Mouse (Mus musculus): Measurements from ENCODE around the gene Gcdh.

DNA sequence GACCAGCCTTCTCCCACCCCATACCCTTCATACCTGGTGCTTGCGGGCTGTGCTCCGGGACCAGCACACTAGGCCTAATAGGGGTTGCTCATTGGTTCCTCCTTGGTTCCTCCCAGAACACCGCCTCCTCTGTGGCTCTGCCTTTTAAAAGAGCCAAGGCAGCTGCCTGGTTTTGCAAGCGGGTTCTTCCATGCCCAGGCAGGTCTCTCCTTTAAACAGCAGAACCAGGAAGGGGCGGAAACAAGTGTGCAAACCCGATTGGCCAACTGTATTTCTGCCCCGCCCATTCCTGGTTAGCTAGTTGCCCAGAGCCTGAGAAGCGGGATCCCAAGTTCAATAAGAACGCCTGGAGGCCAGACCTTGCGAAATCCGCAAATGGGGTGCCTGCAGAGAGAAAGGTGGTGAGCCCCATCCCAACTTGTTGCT, at the start of gene Gcdh:
- no peak; the same call in 1 of the 2 replicates for TF ChIP-seq CTCF (IDR thresholded peaks at IDR 0.05; ENCODE audit: low read depth)
- TF ChIP-seq EP300 (IDR thresholded peaks at IDR 0.05; ENCODE audit: low read depth) = no peak

Data from liver, embryonic 14.5 days (tissue).